ENCODE assay signal across 7 mouse cellular contexts in the genomic region with DNA sequence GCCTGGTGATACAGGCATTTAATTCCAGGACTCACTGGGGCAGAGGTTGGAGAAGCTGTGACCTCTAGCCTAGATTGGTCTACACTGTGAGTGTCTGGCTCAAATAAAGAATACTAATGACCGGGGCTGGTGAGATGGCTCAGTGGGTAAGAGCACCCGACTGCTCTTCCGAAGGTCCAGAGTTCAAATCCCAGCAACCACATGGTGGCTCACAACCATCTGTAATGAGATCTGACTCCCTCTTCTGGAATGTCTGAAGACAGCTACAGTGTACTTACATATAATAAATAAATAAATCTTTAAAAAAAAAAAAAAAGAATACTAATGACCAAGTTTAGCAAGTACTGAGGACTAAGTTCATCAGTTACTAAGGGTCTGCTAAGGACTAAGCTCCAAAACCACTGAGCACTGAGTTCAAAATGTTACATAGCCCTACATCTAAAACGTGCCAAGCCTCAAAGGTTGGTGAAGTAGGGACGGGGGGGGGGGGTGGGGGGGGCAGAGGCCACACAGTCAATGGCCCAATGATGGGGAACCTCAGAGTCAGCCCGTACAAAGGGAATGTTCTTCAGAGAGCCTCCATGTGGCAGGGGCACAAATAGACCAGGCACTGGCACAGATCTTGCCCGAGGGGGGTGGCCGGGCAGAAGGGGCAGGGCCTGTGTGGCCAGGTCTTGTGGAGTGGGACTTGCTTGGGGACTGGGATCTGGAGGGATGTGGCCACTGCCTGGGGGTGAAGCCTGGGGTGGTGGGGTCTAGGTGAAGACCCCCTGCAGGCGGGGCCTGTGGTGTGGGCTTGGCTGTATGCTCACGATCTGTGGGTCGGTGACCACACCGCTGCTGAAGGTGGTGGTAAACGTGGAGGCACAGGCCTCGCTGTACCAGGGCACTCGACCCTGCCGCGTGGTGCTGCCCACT. TPM values are rescaled to one million over a fixed set of nuclear protein-coding genes. Genes with fewer than 3 reads are reported as not detected.
DNase-seq lines count a peak whose midpoint lies in the region; ATAC-seq and TF ChIP-seq lines count a peak whose summit lies in the region.

No protein-coding gene starts in this region.

- TF ChIP-seq POLR2A in liver, adult 2 months (IDR thresholded peaks at IDR 0.05; ENCODE audit: extremely low read depth, insufficient read depth, low read length), result no peak

- peak overlapping the region; percentile 73 for H3K9ac ChIP-seq in liver, adult 2 months (ENCODE audit: low read depth, low read length)
- H3K9ac ChIP-seq in embryonic facial prominence, embryonic 14.5 days (ENCODE audit: low read depth, low read length), result no peak overlapping the region
- H3K9ac ChIP-seq in intestine, embryonic 16.5 days (ENCODE audit: low read depth, low read length), result peak overlapping the region; percentile 72
- no peak overlapping the region for H3K9ac ChIP-seq in neural tube, embryonic 14.5 days (replicated peaks; ENCODE audit: low read depth, low read length)

- H3K9me3 ChIP-seq in embryonic facial prominence, embryonic 14.5 days (ENCODE audit: control insufficient read depth, low read length), result no peaks in the 10 kb centered on the region
- H3K9me3 ChIP-seq in intestine, embryonic 16.5 days (ENCODE audit: control insufficient read depth, low read length), result no peaks in the 10 kb centered on the region
- no peaks in the 10 kb centered on the region for H3K9me3 ChIP-seq in neural tube, embryonic 14.5 days (ENCODE audit: control insufficient read depth, low read length)

- peaks cover 20% of the 10 kb centered on the region for H3K4me1 ChIP-seq in liver, adult 2 months (ENCODE audit: control insufficient read depth, insufficient read depth, low read length)
- peaks cover 9% of the 10 kb centered on the region for H3K4me1 ChIP-seq in embryonic facial prominence, embryonic 14.5 days (ENCODE audit: control insufficient read depth, insufficient read depth, low read length)
- peaks cover 30% of the 10 kb centered on the region for H3K4me1 ChIP-seq in intestine, embryonic 16.5 days (ENCODE audit: control insufficient read depth, insufficient read depth, low read length)
- H3K4me1 ChIP-seq in neural tube, embryonic 14.5 days (ENCODE audit: control insufficient read depth, insufficient read depth, low read length), result peaks cover 14% of the 10 kb centered on the region

- peak overlapping the region; percentile 98 for H3K4me2 ChIP-seq in embryonic facial prominence, embryonic 14.5 days (ENCODE audit: low read depth, low read length)
- H3K4me2 ChIP-seq in intestine, embryonic 16.5 days (ENCODE audit: low read depth, low read length), result peak overlapping the region; percentile 95; the same call in 1 of the 2 replicates
- peak overlapping the region; percentile 83; the same call in 1 of the 2 replicates for H3K4me2 ChIP-seq in neural tube, embryonic 14.5 days (ENCODE audit: low read depth, low read length)

- peak; percentile 92 for DNase-seq in liver, adult 2 months (ENCODE audit: extremely low read depth, low read depth, low spot score)
- no peak for DNase-seq in liver
- DNase-seq in embryonic facial prominence, embryonic 14.5 days (ENCODE audit: low spot score), result no peak
- no peak for DNase-seq in right cerebral cortex, postnatal 4 days

- 0 out of 2 replicates have a peak, but pooled peaks have one; percentile 16 for TF ChIP-seq CTCF in liver, adult 2 months (IDR thresholded peaks at IDR 0.05; ENCODE audit: low read depth, low read length)

- H3K79me2 ChIP-seq in liver, adult 2 months (ENCODE audit: control insufficient read depth, insufficient read depth, low read length), result peaks cover 2% of the 10 kb centered on the region; the same call in 1 of the 2 replicates

- no peaks in the 10 kb centered on the region for H3K36me3 ChIP-seq in liver, adult 2 months (ENCODE audit: control insufficient read depth, insufficient read depth, low read length)
- no peaks in the 10 kb centered on the region for H3K36me3 ChIP-seq in embryonic facial prominence, embryonic 14.5 days (ENCODE audit: control insufficient read depth, insufficient read depth, low read length)
- 0 out of 2 replicates have a peak, but pooled peaks cover 2% of the 10 kb centered on the region for H3K36me3 ChIP-seq in intestine, embryonic 16.5 days (ENCODE audit: control insufficient read depth, insufficient read depth, low read length)
- no peaks in the 10 kb centered on the region for H3K36me3 ChIP-seq in neural tube, embryonic 14.5 days (ENCODE audit: control insufficient read depth, insufficient read depth, low read length)

- H3K27me3 ChIP-seq in liver, adult 2 months (ENCODE audit: control insufficient read depth, insufficient read depth, low read length), result no peaks in the 10 kb centered on the region
- no peaks in the 10 kb centered on the region for H3K27me3 ChIP-seq in embryonic facial prominence, embryonic 14.5 days (replicated peaks; ENCODE audit: control insufficient read depth, insufficient read depth, low read length)
- H3K27me3 ChIP-seq in intestine, embryonic 16.5 days (replicated peaks; ENCODE audit: control insufficient read depth, insufficient read depth, low read length), result no peaks in the 10 kb centered on the region
- no peaks in the 10 kb centered on the region; the same call in 1 of the 2 replicates for H3K27me3 ChIP-seq in neural tube, embryonic 14.5 days (ENCODE audit: control insufficient read depth, insufficient read depth, low read length)

- no peak for ATAC-seq in embryonic facial prominence, embryonic 14.5 days (ENCODE audit: low read depth)
- ATAC-seq in intestine, embryonic 16.5 days, result no peak
- no peak for ATAC-seq in neural tube, embryonic 14.5 days (ENCODE audit: low read depth)
- no peak for ATAC-seq in monocyte, adult 5-6 weeks (replicated peaks; ENCODE audit: insufficient number of reproducible peaks, low FRiP score, low TSS enrichment, poor library complexity, severe bottlenecking)

- peak overlapping the region; percentile 81 for H3K4me3 ChIP-seq in liver, adult 2 months (ENCODE audit: insufficient read depth, low read depth, low read length)
- peak overlapping the region; percentile 62 for H3K4me3 ChIP-seq in embryonic facial prominence, embryonic 14.5 days (ENCODE audit: low read depth, low read length)
- H3K4me3 ChIP-seq in intestine, embryonic 16.5 days (ENCODE audit: low read length), result peak overlapping the region; percentile 73
- no peak overlapping the region for H3K4me3 ChIP-seq in neural tube, embryonic 14.5 days (ENCODE audit: low read depth, low read length)

- WGBS in liver, adult 2 months, result 27% methylated on average over 17 of the region's 17 CpGs
- WGBS in embryonic facial prominence, embryonic 14.5 days, result 68% methylated on average over 17 of the region's 17 CpGs
- 75% methylated on average over 17 of the region's 17 CpGs for whole genome bisulfite sequencing in intestine, embryonic 16.5 days
- WGBS in neural tube, embryonic 14.5 days, result 79% methylated on average over 17 of the region's 17 CpGs

- peak overlapping the region; percentile 87 for H3K27ac ChIP-seq in liver, adult 2 months (replicated peaks; ENCODE audit: insufficient read depth, low read depth, low read length)
- H3K27ac ChIP-seq in embryonic facial prominence, embryonic 14.5 days (replicated peaks; ENCODE audit: low read depth, low read length), result no peak overlapping the region
- peak overlapping the region; percentile 81 for H3K27ac ChIP-seq in intestine, embryonic 16.5 days (ENCODE audit: low read length)
- no peak overlapping the region for H3K27ac ChIP-seq in neural tube, embryonic 14.5 days (ENCODE audit: low read depth, low read length)

RNA-seq across cellular contexts. Expression of a gene that starts 4.0 kb away (rescaled TPM):
- total RNA-seq in liver, adult 2 months (2014; rRNA removed), result 10.4 and 12.4 TPM in 2 replicates
- 25.4 and 25.5 TPM in 2 replicates for polyA plus RNA-seq in liver, adult 2 months (2012; rRNA removed)
- 38.5 and 46.3 TPM in 2 replicates for polyA plus RNA-seq in embryonic facial prominence, embryonic 14.5 days (2014; fragmentation: Nextera tagmentation; extraction: Ambion mirVana)
- polyA plus RNA-seq in intestine, embryonic 16.5 days (2015; fragmentation: Nextera tagmentation; extraction: Ambion mirVana), result 60.4 and 64.3 TPM in 2 replicates
- 21.3 and 23.8 TPM in 2 replicates for polyA plus RNA-seq in neural tube, embryonic 14.5 days (2014; fragmentation: Nextera tagmentation; extraction: Ambion mirVana)
- 23.5 to 28.1 TPM (median 27.6 TPM) in 3 replicates for total RNA-seq in monocyte, adult 5-6 weeks (2017)

RNA-seq across cellular contexts. Expression of a gene that starts 4.9 kb away (rescaled TPM):
- 8.8 and 12.5 TPM in 2 replicates for total RNA-seq in liver, adult 2 months (2014; rRNA removed)
- 19.2 and 21.8 TPM in 2 replicates for polyA plus RNA-seq in liver, adult 2 months (2012; rRNA removed)
- 1.7 and 2.9 TPM in 2 replicates for polyA plus RNA-seq in embryonic facial prominence, embryonic 14.5 days (2014; fragmentation: Nextera tagmentation; extraction: Ambion mirVana)
- polyA plus RNA-seq in intestine, embryonic 16.5 days (2015; fragmentation: Nextera tagmentation; extraction: Ambion mirVana), result 10.8 and 12.9 TPM in 2 replicates
- 4.9 and 5.1 TPM in 2 replicates for polyA plus RNA-seq in neural tube, embryonic 14.5 days (2014; fragmentation: Nextera tagmentation; extraction: Ambion mirVana)
- 0.57 TPM in 1 of 3 replicates, not detected in the others for total RNA-seq in monocyte, adult 5-6 weeks (2017)

RNA-seq across cellular contexts. Expression of a gene that starts 5.4 kb away (rescaled TPM):
- total RNA-seq in liver, adult 2 months (2014; rRNA removed), result 112 and 185 TPM in 2 replicates
- polyA plus RNA-seq in liver, adult 2 months (2012; rRNA removed), result 384 and 617 TPM in 2 replicates
- 5.6 and 7.5 TPM in 2 replicates for polyA plus RNA-seq in embryonic facial prominence, embryonic 14.5 days (2014; fragmentation: Nextera tagmentation; extraction: Ambion mirVana)
- 255 and 314 TPM in 2 replicates for polyA plus RNA-seq in intestine, embryonic 16.5 days (2015; fragmentation: Nextera tagmentation; extraction: Ambion mirVana)
- 3.9 and 5.4 TPM in 2 replicates for polyA plus RNA-seq in neural tube, embryonic 14.5 days (2014; fragmentation: Nextera tagmentation; extraction: Ambion mirVana)
- not detected in 3 replicates for total RNA-seq in monocyte, adult 5-6 weeks (2017)

RNA-seq across cellular contexts. Expression of a gene that starts 23.8 kb away (rescaled TPM):
- total RNA-seq in liver, adult 2 months (2014; rRNA removed), result 0.28 and 0.40 TPM in 2 replicates
- 1.4 and 1.6 TPM in 2 replicates for polyA plus RNA-seq in liver, adult 2 months (2012; rRNA removed)
- 5.8 and 6.3 TPM in 2 replicates for polyA plus RNA-seq in embryonic facial prominence, embryonic 14.5 days (2014; fragmentation: Nextera tagmentation; extraction: Ambion mirVana)
- 28.2 and 37.2 TPM in 2 replicates for polyA plus RNA-seq in intestine, embryonic 16.5 days (2015; fragmentation: Nextera tagmentation; extraction: Ambion mirVana)
- 0.09 and 2.5 TPM in 2 replicates for polyA plus RNA-seq in neural tube, embryonic 14.5 days (2014; fragmentation: Nextera tagmentation; extraction: Ambion mirVana)
- 0.10 to 0.43 TPM in 2 of 3 replicates, not detected in the other for total RNA-seq in monocyte, adult 5-6 weeks (2017)

RNA-seq across cellular contexts. Expression of a gene that starts 28.6 kb away (rescaled TPM):
- total RNA-seq in liver, adult 2 months (2014; rRNA removed), result 0.09 and 0.20 TPM in 2 replicates
- polyA plus RNA-seq in liver, adult 2 months (2012; rRNA removed), result 0.19 and 0.20 TPM in 2 replicates
- polyA plus RNA-seq in embryonic facial prominence, embryonic 14.5 days (2014; fragmentation: Nextera tagmentation; extraction: Ambion mirVana), result 6.2 and 7.4 TPM in 2 replicates
- polyA plus RNA-seq in intestine, embryonic 16.5 days (2015; fragmentation: Nextera tagmentation; extraction: Ambion mirVana), result 2.4 and 3.1 TPM in 2 replicates
- 169 and 231 TPM in 2 replicates for polyA plus RNA-seq in neural tube, embryonic 14.5 days (2014; fragmentation: Nextera tagmentation; extraction: Ambion mirVana)
- 2.3 TPM in 1 of 3 replicates, not detected in the others for total RNA-seq in monocyte, adult 5-6 weeks (2017)

Comparison
In these comparisons a context has a peak if more than half of its experiments do, and no peak if none do; other contexts are left out.
1. H3K27ac ChIP-seq: peak in liver, adult 2 months (single experiment) and intestine, embryonic 16.5 days (single experiment); none in embryonic facial prominence, embryonic 14.5 days (single experiment) and neural tube, embryonic 14.5 days (single experiment).
2. H3K9ac ChIP-seq: peak in liver, adult 2 months (single experiment) and intestine, embryonic 16.5 days (single experiment); none in embryonic facial prominence, embryonic 14.5 days (single experiment) and neural tube, embryonic 14.5 days (single experiment).
3. RNA of a gene that starts 5.4 kb away (polyA plus RNA-seq): 384 to 617 TPM in liver, adult 2 months and 255 to 314 TPM in intestine, embryonic 16.5 days; 5.6 to 7.5 TPM in embryonic facial prominence, embryonic 14.5 days and 3.9 to 5.4 TPM in neural tube, embryonic 14.5 days; every median in the first group is over 10 times any median in the second.
4. Peak in every context shown above with its lines, with median percentiles within 50 percentile points of each other: H3K4me2 ChIP-seq.